Mouse (Mus musculus): ENCODE data around the gene Tmem106c. TPM values are rescaled to one million over a fixed set of nuclear protein-coding genes. Genes with fewer than 3 reads are reported as not detected.

The Tmem106c gene
- polyA plus RNA-seq, 1 experiment = 58.3 TPM

DNA sequence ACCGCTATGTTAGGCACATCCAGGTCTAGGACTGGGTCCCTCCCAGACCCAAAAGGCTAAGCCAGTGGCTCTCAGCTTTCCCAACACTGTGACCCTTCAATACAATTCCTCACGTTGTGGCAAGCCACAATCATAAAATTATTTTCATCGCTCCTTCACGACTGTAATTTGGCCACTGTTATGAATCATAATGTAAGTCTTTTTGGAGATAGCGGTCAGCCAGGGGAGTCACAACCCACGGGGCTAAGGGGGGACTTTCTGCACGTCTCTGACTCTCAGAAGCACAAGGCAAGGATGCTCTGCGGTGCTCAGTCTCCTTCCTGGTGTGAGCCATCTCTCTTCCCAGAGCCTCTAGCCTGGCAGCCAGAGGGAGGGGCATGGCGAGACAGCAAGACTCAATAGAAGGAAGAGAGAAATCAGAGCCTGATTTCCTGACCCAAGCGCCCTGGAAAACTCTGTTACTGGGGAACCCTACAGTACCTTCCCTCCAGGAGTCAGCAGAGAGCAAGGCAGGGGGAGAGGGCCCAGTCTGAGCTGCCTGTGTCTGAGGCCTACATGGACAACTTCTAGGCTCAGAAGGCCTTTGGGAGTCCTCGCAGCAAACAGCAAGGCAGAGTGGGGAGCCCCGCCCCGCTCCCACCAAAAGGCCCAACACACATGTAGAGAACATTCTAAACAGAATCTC lies 28.2 kb downstream of the Tmem106c start:
- Histone ChIP-seq H3K4me3 (ENCODE audit: insufficient read depth, low read length) (no peak overlapping the region), H3K4me1 (ENCODE audit: control insufficient read depth, insufficient read depth, low read length) (no peaks in the 10 kb centered on the region; the same call in 1 of the 2 replicates), H3K27ac (ENCODE audit: insufficient read depth, low read length) (no peak overlapping the region)
- TF ChIP-seq CTCF (IDR thresholded peaks at IDR 0.05; ENCODE audit: extremely low read depth, insufficient read depth, low read length) (no peak), POLR2A (IDR thresholded peaks at IDR 0.05; ENCODE audit: extremely low read depth, insufficient read depth, low read length) (no peak)

DNA sequence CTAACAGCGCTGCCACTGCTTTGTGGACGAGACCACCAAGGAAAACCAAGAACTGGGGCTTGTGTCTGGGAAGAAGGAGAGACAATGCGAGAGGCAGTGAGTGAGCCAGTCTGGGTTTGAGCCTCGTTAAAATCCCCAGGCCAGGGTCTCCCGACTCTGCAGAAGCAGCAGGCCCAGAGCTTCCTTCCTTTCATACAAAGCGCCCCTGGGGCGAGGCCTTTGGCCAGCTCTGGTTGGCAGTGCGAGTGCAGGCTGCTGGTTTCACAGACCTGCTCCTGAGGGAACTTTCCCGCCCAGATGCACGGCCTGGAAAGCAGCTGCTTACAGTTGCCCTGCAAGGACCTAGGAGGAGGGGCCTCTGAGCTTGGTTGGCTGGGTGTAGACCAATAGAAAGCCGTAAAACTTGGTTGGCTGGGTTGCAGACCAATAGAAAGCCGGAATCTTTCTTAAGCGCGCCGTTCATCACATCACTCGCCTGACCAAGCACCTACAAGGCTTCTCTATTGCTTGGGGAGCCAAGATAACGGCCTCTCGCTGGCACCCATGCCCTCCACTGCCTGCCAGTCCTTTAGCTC lies 28.8 kb downstream of the Tmem106c start:
- TF ChIP-seq POLR2A (IDR thresholded peaks at IDR 0.05; ENCODE audit: extremely low read depth, insufficient read depth, low read length) = no peak
- TF ChIP-seq CTCF (IDR thresholded peaks at IDR 0.05; ENCODE audit: extremely low read depth, insufficient read depth, low read length) = no peak
- Histone ChIP-seq H3K4me3 (ENCODE audit: insufficient read depth, low read length) (no peak overlapping the region), H3K4me1 (ENCODE audit: control insufficient read depth, insufficient read depth, low read length) (no peaks in the 10 kb centered on the region; the same call in 1 of the 2 replicates), H3K27ac (ENCODE audit: insufficient read depth, low read length) (no peak overlapping the region)

DNA sequence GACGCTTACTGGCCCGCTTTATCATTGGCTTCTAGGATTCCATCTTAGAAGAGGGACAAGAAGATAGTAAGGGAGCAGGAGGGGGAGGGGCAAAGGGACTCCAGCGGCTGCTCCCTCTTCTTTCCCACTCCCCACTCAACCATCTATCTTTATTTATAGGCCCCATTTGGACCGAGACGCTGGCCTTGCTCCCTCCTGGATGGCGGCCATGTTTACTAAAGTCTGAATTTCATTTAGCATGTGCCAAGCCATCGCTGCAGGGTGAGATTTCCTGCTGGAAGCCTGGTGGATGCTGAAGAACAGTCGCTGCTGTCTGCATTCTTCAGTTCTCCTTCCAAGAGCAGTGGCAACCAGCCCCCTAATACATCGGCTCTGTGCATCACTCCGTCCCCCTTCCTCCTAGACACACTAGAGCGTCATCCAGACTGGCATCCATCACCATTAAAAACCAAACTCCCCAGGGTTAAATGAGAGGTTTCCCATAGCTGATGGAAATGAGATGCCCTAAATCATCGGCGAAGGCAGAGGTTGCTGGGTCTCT lies 32.8 kb downstream of the Tmem106c start:
- Histone ChIP-seq H3K4me1 (ENCODE audit: control insufficient read depth, insufficient read depth, low read length) (no peaks in the 10 kb centered on the region; the same call in 1 of the 2 replicates), H3K4me3 (ENCODE audit: insufficient read depth, low read length) (no peak overlapping the region), H3K27ac (ENCODE audit: insufficient read depth, low read length) (no peak overlapping the region)
- TF ChIP-seq CTCF (IDR thresholded peaks at IDR 0.05; ENCODE audit: extremely low read depth, insufficient read depth, low read length) = no peak
- no peak for TF ChIP-seq POLR2A (IDR thresholded peaks at IDR 0.05; ENCODE audit: extremely low read depth, insufficient read depth, low read length)

DNA sequence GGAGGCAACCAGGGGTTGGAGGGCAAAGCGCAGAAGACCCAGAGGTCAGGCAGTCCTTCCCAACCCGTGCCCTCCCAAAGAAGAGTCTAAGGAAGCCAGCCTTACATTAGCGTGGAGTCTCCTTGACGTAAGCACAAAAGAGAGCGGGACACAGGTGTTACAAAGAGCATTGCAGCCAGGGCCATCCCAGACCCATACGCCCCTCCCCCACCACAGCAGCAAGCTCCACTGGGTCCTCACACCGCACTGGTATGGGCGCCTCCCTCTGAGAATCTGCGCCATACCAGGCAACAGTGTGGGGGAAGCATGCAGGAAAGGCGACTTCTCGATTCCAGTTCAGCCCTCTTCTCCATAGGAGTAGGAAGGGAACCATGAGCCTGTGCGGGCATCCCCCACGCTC lies 35.5 kb downstream of the Tmem106c start:
- no peak for TF ChIP-seq CTCF (IDR thresholded peaks at IDR 0.05; ENCODE audit: extremely low read depth, insufficient read depth, low read length)
- no peak for TF ChIP-seq POLR2A (IDR thresholded peaks at IDR 0.05; ENCODE audit: extremely low read depth, insufficient read depth, low read length)
- Histone ChIP-seq H3K4me1 (ENCODE audit: control insufficient read depth, insufficient read depth, low read length) (no peaks in the 10 kb centered on the region), H3K4me3 (ENCODE audit: insufficient read depth, low read length) (no peak overlapping the region), H3K27ac (ENCODE audit: insufficient read depth, low read length) (no peak overlapping the region)

DNA sequence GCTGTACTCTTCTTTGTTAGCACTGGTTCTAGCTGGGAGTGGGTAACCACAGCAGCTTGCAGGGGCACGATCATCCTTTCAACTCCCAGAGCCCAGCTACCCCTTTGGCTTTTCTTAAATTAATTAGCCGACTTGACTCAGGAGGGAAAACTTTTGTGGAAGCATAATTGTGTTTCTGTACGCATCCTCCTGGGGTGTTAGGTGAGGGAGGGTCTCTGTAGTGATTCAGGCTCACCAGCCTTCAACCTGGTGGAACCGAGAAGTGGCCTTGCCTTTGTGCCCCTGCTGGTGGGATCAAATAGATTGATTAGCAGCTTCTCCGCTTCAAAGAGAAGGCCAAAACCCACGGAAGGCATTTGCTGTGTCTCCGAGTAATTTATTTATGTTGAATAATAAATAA lies 36.0 kb downstream of the Tmem106c start:
- Histone ChIP-seq H3K27ac (ENCODE audit: insufficient read depth, low read length) (no peak overlapping the region), H3K4me3 (ENCODE audit: insufficient read depth, low read length) (no peak overlapping the region), H3K4me1 (ENCODE audit: control insufficient read depth, insufficient read depth, low read length) (no peaks in the 10 kb centered on the region)
- no peak for TF ChIP-seq POLR2A (IDR thresholded peaks at IDR 0.05; ENCODE audit: extremely low read depth, insufficient read depth, low read length)
- no peak for TF ChIP-seq CTCF (IDR thresholded peaks at IDR 0.05; ENCODE audit: extremely low read depth, insufficient read depth, low read length)

DNA sequence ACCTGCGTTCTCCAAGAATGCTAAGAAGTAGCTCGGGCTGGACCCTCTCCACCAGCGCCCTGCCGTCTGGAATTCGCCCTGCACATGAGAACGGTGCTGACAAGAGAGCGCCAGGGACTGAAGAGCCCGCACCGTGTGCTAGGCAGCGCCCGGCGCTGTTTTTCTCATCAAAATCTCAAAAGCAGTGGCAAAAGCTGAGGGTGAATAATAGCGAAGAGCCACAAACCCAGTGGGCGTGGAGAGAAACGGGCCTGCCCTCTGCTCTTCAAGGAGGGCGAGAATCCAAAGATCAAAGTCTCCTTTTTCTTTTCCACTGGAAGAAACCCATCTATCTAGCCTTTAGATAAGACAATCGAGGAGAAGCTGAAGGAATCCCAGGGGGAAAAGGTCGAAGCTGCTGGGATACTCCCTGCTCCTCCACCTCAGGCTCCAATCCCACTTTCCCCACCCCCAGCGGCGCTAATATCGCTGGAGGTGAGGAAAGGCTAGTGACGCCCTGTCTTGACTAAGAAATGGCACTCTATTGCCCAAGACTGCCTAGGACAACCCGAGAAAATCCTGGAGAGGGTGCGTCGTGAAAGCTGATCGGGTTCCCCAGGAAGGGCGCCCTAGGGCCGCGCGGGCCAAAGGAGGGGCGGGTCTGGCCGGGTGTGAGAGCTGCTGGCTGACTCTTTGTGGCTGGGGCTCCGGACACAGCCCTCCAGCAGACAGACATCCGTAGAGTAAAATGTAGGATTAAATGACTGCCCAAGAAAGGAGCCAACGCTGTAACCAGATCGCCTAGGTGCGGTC lies 37.5 kb downstream of the Tmem106c start:
- no peak overlapping the region for H3K4me3 ChIP-seq (ENCODE audit: insufficient read depth, low read length)
- TF ChIP-seq POLR2A (IDR thresholded peaks at IDR 0.05; ENCODE audit: extremely low read depth, insufficient read depth, low read length) (no peak), CTCF (IDR thresholded peaks at IDR 0.05; ENCODE audit: extremely low read depth, insufficient read depth, low read length) (no peak)
- no peak overlapping the region for H3K27ac ChIP-seq (ENCODE audit: insufficient read depth, low read length)
- no peaks in the 10 kb centered on the region for H3K4me1 ChIP-seq (ENCODE audit: control insufficient read depth, insufficient read depth, low read length)

DNA sequence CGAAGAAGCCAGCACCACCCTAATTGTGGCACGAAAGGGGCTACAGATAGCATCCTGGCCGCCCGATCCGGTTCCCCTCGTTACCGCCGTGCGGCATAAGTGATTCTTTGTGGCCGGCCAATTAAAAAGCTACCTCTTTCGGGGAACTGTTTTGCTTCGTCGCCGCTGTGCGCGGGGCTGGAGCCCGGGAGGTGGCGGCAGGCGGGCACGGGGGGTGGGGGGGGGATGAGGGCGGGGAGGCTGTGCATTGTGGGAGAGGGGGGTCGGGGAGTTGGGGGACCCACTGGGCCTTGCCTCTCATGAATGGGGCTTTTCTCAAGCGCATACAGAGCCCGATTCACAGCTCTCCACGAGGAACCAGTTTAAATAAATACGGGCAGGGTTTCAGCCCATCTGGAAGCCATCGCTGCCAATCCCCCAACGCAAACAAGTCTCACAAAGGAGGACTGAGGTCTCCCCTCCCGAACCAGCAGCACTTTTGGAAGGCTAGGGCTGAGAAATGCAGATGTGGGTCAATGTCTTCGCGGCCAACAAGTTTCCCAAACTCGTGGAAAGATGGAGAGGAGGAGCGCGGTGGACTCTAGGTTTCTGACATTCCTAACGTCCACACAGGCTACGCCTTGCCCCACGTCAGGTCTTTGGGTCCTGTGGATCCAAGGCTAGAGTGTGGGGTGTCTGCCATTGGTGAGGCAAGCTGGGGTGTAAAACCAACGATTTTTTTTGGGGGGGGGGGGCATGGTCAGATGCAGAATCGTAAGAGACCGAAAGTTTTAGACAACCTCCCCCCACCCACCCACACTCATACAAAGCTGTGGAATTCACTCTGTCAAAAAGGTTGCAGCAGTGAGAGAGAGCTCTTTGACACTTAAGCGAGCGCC lies 38.4 kb downstream of the Tmem106c start:
- TF ChIP-seq POLR2A (IDR thresholded peaks at IDR 0.05; ENCODE audit: extremely low read depth, insufficient read depth, low read length) = no peak
- no peak for TF ChIP-seq CTCF (IDR thresholded peaks at IDR 0.05; ENCODE audit: extremely low read depth, insufficient read depth, low read length)
- H3K4me1 ChIP-seq (ENCODE audit: control insufficient read depth, insufficient read depth, low read length) = no peaks in the 10 kb centered on the region
- H3K27ac ChIP-seq (ENCODE audit: insufficient read depth, low read length) = no peak overlapping the region
- no peak overlapping the region for H3K4me3 ChIP-seq (ENCODE audit: insufficient read depth, low read length)

DNA sequence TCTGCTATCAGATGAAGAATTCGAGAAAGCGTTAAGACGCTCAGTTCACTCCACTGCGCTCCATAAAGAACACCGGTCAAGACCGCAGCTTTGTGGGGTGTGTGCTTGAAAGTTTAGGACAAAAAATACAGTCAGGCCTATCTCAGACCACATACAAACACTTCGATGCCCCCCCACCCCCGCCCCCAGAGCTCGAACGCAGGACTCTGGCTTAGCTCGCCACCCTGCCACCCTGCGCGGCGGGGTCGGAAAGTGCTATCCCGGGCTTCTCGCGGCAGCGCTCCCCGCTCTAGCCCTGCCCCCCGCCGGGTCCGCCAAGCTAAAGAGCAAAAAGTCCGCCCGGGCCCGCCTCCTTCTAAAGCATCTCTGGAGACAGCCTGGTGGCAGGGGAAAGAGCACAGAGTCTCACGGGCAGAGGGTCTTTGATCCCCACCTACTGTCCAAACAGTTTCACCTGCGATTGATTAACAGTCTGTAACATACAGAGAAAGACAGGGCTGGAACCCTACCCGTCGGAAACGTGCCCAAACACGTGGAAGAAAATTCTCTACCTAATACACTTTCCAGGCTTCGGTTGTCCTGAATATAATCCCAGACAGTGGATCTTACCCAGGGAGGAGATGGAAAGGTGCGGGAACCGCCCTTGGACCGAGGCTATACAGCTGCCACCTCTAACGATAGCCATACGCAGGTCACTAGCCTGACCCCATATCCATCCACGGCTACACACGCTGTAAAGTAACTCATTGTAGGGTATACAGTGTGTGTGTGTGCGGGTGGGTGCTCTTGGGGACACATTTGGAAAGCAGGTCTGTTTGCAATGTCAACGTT lies 39.2 kb downstream of the Tmem106c start:
- Histone ChIP-seq H3K27ac (ENCODE audit: insufficient read depth, low read length) (no peak overlapping the region), H3K4me3 (ENCODE audit: insufficient read depth, low read length) (no peak overlapping the region), H3K4me1 (ENCODE audit: control insufficient read depth, insufficient read depth, low read length) (no peaks in the 10 kb centered on the region)
- TF ChIP-seq CTCF (IDR thresholded peaks at IDR 0.05; ENCODE audit: extremely low read depth, insufficient read depth, low read length) (no peak), POLR2A (IDR thresholded peaks at IDR 0.05; ENCODE audit: extremely low read depth, insufficient read depth, low read length) (no peak)
